Mouse (Mus musculus): ENCODE measurements at regions not wholly inside any gene's neighbourhood (a gene's known extent, or its start where the extent isn't known, plus 50 kb on each side); places are given as distances from the start of the nearest gene placed in this dataset.
"Not testable (repeated sequence)": the region's sequence is repeated elsewhere in the genome, so short reads cannot be mapped to it uniquely, and the experiment has no call there.

DNA sequence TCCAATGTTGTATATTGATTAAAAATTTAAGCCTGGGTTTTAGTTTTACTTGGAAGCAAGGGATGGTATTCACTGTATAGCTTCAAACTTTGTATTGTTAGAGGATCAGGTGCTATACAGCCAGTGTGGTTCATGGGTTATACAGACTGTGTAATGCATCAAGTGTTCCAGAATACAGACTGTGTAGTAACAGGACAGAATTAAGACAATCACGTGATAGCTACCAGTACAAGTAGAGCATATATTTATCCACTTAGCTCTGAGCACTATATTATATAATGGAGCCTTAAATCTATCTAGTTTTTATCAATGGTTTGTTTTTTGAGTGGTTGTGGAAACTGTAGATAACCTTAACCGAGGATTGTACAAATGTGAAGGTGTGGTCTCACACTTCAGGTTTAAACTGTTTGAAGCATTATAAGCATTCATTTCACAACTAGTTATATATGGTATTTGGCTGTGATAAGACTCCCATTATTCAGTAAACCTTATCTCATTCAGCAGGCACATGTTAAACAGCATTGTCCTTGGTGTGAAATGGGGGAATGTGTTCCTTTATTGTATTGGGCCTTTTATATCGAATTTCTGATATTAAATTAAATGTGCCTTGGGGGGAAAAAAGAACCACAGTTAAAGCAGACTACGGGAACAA lies 256.3 kb upstream of the Sdr16c6 start:
- no peak for DNase-seq

- DNase-seq, result no peak
Observed at GRCm38 (mm10) chr4:4331105-4331504, 253.8 kb upstream of the Sdr16c6 start.

- no peak for DNase-seq
Observed at GRCm38 (mm10) chr4:4315651-4316411, 238.5 kb upstream of the Sdr16c6 start.

- no peak for DNase-seq
Observed at GRCm38 (mm10) chr4:4311496-4311895, 234.2 kb upstream of the Sdr16c6 start.

DNA sequence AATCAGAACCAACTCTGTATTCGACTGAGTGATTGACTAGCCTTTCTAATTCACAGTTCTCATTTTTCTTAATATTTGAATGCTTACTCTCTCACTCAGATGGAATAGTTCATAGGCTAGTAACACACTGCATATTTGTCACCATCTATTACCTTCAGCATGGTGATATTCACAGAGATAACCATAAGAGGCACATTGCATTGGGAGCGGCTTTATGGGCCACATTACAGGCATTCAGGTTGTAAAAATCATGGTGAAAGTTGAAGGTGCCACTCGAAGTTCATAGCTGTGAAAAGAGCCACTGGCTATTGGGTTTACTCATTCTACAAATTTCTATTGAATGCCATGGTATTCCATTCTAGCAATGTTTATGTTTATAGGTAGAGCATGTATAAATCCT lies 229.6 kb upstream of the Sdr16c6 start:
- no peak for DNase-seq

- no peak for DNase-seq
Observed at GRCm38 (mm10) chr4:4305740-4306249, 228.5 kb upstream of the Sdr16c6 start.

DNA sequence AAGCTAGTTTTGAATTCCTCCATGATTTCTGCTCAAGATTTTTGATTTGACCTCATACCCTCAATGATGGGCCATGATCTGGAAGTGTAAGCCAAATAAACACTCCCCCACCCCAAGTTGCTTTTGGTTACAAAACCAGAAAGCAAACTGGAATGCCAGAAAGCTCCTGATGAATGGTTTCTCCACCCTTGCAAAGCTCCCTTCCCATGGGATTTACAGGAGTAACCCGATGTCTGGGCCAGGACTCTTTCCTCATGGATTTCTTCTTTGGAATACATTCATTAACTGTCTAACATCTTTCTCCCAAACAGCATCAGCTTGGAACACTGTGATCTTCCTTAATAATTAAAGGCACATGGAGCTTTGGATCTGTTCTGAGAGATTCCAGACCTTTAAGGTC lies 227.3 kb upstream of the Sdr16c6 start:
- DNase-seq, result no peak

GRCm38 (mm10) chr4:4300189-4300879 lies 223.0 kb upstream of the Sdr16c6 start:
- no peak for DNase-seq

- no peak for DNase-seq
Observed at GRCm38 (mm10) chr4:4299631-4300030, 222.3 kb upstream of the Sdr16c6 start.

DNA sequence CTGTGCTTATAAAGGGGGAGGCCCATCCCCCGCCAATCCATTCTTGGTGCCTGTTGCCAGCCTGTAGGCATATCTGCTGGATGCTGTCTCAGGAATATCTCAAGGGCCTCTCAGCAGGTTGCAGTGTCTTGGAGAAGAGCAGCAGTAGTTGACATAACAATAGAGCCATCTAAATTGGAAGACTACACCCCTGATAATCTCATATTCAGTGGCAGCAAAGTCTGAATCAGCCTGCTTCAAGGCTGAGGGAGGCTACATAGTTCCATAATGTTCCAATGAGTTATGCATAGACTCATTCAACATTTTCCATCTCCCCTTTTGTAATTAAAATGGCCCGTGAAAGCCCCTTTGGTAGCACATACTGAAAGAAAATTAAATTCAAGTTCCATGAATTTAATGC lies 172.3 kb upstream of the Sdr16c6 start:
- no peak for DNase-seq

GRCm38 (mm10) chr4:4247669-4248068 lies 170.3 kb upstream of the Sdr16c6 start:
- DNase-seq, result no peak

- not testable (repeated sequence) for DNase-seq
Observed at GRCm38 (mm10) chr4:4242306-4242980, 165.1 kb upstream of the Sdr16c6 start.

- no peak for DNase-seq
Observed at GRCm38 (mm10) chr4:4226209-4226608, 148.9 kb upstream of the Sdr16c6 start.

DNA sequence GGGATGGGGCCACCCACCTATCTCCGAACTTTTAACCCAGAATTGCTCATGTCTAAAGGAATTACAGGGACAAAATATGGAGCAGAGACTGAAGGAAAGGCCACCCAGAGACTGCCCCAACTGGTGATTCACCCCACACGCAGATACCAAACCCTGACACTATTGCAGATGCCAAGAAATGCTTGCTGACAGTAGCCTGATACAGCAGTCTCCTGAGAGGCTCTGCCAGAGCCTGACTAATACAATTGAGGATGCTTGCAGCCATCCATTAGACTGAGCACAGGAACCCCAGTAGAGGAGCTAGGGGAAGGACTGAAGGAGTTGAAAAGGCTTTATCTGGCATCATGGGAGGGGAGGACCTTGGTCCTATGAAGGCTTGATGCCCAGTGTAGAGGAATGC lies 142.4 kb upstream of the Sdr16c6 start:
- DNase-seq, result no peak

- DNase-seq, result no peak
Observed at GRCm38 (mm10) chr4:4211892-4212291, 134.6 kb upstream of the Sdr16c6 start.

GRCm38 (mm10) chr4:4205158-4205557 lies 127.8 kb upstream of the Sdr16c6 start:
- no peak for DNase-seq

- no peak for DNase-seq
Observed at GRCm38 (mm10) chr4:4199309-4199708, 122.0 kb upstream of the Sdr16c6 start.

GRCm38 (mm10) chr4:4195834-4196233 lies 118.5 kb upstream of the Sdr16c6 start:
- no peak for DNase-seq

DNA sequence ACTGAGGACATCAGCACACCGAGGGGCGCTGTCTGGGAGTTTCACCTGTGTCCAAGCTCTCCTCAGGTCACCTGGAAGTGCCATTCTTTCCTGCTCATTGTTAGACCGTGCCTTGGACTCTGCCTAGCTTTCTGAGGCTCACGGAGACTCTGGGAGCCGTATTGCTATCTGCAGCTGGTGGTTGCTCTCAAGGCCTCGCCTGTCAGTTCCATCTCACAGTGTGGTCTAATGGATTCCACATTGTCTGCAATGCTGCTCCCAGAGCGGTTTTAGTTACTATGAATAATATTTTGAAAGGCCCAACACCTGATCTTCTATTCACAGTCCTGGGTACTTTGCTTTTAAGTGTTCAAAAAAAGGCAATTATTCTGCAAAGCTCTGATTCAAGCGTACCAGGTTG lies 117.9 kb upstream of the Sdr16c6 start:
- DNase-seq, result no peak

All from cerebellum, postnatal 14 days (tissue).